Mouse (Mus musculus): Measurements from ENCODE around the gene 2010111I01Rik. TPM values are rescaled to one million over a fixed set of nuclear protein-coding genes. Genes with fewer than 3 reads are reported as not detected.
A peak's percentile ranks its signal among the peaks of the same experiment; 100 is the strongest.

The 2010111I01Rik gene
- polyA plus RNA-seq, 1 experiment: 174 TPM

DNA sequence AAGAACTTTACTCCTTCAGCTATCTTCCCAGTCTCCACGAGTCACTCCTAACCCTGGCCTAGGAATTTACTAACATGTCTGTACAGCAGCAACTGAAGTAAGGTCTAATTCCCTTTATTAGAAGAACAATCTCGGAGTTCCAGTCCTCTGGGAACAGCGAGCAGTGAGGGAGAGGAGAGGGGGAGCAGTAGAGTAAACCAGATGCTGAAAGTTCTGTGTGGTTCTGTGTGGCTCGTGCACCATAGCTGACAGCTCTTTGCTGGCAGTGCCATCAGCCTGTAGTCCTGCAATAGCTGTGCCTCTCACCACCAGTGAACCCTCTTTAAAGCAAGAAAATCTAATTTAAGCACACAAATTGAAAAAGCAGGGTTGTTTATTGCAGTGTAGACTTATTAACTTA is 324.5 kb downstream of the 2010111I01Rik start:
- Histone ChIP-seq H3K4me3 (ENCODE audit: insufficient read depth, low read length) (no peak overlapping the region), H3K27ac (ENCODE audit: insufficient read depth, low read length) (0 out of 2 replicates have a peak overlapping the region, but pooled peaks have one; percentile 3), H3K4me1 (ENCODE audit: control insufficient read depth, insufficient read depth, low read length) (peaks cover 7% of the 10 kb centered on the region; the same call in 1 of the 2 replicates)
- TF ChIP-seq POLR2A (IDR thresholded peaks at IDR 0.05; ENCODE audit: low read depth, low read length): no peak
- no peak for TF ChIP-seq CTCF (IDR thresholded peaks at IDR 0.05; ENCODE audit: borderline replicate concordance, insufficient read depth, low read length)

DNA sequence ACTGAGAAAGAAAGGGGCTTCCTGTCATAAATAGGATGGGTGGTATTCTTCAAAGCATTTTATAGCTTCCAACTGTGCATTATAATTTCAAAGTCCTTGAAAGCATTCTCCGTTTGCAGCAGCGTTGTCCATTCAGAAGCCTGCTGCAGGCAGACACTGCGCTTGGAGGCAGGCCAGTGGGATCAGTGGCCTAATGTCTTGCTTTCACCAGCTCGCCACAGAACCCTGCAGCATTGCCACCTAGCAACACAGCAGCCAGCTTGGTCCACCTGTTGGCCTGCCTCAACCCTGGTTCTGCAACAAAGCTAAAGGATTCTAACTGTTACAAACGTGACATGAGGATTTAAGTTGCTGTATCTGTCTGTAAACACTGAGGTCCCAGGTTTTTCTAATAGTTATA is 325.0 kb downstream of the 2010111I01Rik start:
- TF ChIP-seq POLR2A (IDR thresholded peaks at IDR 0.05; ENCODE audit: low read depth, low read length): no peak
- Histone ChIP-seq H3K4me1 (ENCODE audit: control insufficient read depth, insufficient read depth, low read length) (peaks cover 7% of the 10 kb centered on the region; the same call in 1 of the 2 replicates), H3K4me3 (ENCODE audit: insufficient read depth, low read length) (no peak overlapping the region), H3K27ac (ENCODE audit: insufficient read depth, low read length) (no peak overlapping the region)

DNA sequence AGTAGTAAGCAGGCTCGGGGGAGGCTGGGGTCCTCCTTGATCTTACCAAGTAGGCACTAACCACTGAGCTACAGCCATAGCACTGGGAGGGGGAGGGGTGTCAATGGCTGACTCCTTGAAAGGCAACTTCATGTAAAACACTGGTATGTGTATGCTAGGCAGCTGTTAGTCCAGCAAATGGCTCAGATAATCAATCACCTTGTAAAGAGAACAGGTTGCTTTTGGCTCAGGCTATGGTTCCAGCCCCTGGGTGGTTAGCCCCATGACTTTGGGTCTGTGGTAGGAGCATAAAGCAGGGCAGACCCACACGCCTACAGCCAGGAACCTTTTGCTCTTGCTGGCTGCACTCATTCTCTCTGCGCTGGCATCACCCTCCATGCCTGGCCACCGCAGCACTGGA is 325.4 kb downstream of the 2010111I01Rik start:
- Histone ChIP-seq H3K27ac (ENCODE audit: insufficient read depth, low read length) (no peak overlapping the region), H3K4me1 (ENCODE audit: control insufficient read depth, insufficient read depth, low read length) (peaks cover 7% of the 10 kb centered on the region; the same call in 1 of the 2 replicates), H3K4me3 (ENCODE audit: insufficient read depth, low read length) (no peak overlapping the region)
- no peak for TF ChIP-seq CTCF (IDR thresholded peaks at IDR 0.05; ENCODE audit: borderline replicate concordance, insufficient read depth, low read length)
- TF ChIP-seq POLR2A (IDR thresholded peaks at IDR 0.05; ENCODE audit: low read depth, low read length): no peak

GRCm38 (mm10) chr13:63291016-63291415 is 326.3 kb downstream of the 2010111I01Rik start:
- Histone ChIP-seq H3K4me1 (ENCODE audit: control insufficient read depth, insufficient read depth, low read length) (peaks cover 7% of the 10 kb centered on the region; the same call in 1 of the 2 replicates), H3K27ac (ENCODE audit: insufficient read depth, low read length) (no peak overlapping the region), H3K4me3 (ENCODE audit: insufficient read depth, low read length) (no peak overlapping the region)
- no peak for TF ChIP-seq POLR2A (IDR thresholded peaks at IDR 0.05; ENCODE audit: low read depth, low read length)
- no peak for TF ChIP-seq CTCF (IDR thresholded peaks at IDR 0.05; ENCODE audit: borderline replicate concordance, insufficient read depth, low read length)

DNA sequence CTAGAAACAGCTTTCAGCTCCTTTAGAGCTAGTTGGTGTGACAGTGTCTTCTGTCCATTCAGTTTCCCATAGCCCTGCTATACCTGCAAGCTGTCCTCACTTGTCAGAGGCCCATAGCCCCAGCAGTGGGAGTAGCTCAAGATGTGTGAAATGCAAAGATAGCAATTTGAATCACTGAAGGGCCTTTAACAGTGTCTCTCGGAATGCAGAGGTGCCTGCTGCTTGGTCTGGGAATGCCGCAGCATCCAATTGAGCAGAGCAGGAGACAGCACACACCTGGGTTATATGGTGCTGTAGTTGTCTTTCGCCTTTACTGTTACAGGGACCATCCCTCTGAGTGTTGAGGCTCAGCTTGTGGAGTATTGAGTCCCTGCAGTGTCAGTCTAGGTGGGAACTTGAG is 329.0 kb downstream of the 2010111I01Rik start:
- TF ChIP-seq CTCF (IDR thresholded peaks at IDR 0.05; ENCODE audit: borderline replicate concordance, insufficient read depth, low read length) (no peak), POLR2A (IDR thresholded peaks at IDR 0.05; ENCODE audit: low read depth, low read length) (no peak)
- peak overlapping the region; percentile 35 for H3K27ac ChIP-seq (ENCODE audit: insufficient read depth, low read length)
- peaks cover 7% of the 10 kb centered on the region; the same call in 1 of the 2 replicates for H3K4me1 ChIP-seq (ENCODE audit: control insufficient read depth, insufficient read depth, low read length)
- no peak overlapping the region for H3K4me3 ChIP-seq (ENCODE audit: insufficient read depth, low read length)

- no peak overlapping the region for H3K4me3 ChIP-seq (ENCODE audit: insufficient read depth, low read length)
- no peak for TF ChIP-seq POLR2A (IDR thresholded peaks at IDR 0.05; ENCODE audit: low read depth, low read length)
- no peak for TF ChIP-seq CTCF (IDR thresholded peaks at IDR 0.05; ENCODE audit: borderline replicate concordance, insufficient read depth, low read length)
- H3K4me1 ChIP-seq (ENCODE audit: control insufficient read depth, insufficient read depth, low read length): peaks cover 7% of the 10 kb centered on the region; the same call in 1 of the 2 replicates
- H3K27ac ChIP-seq (ENCODE audit: insufficient read depth, low read length): peak overlapping the region; percentile 35
Measured at GRCm38 (mm10) chr13:63294359-63295193, 329.9 kb downstream of the 2010111I01Rik start.

GRCm38 (mm10) chr13:63296300-63296699 is 331.6 kb downstream of the 2010111I01Rik start:
- Histone ChIP-seq H3K27ac (ENCODE audit: insufficient read depth, low read length) (no peak overlapping the region), H3K4me3 (ENCODE audit: insufficient read depth, low read length) (no peak overlapping the region), H3K4me1 (ENCODE audit: control insufficient read depth, insufficient read depth, low read length) (0 out of 2 replicates have a peak, but pooled peaks cover 7% of the 10 kb centered on the region)
- TF ChIP-seq CTCF (IDR thresholded peaks at IDR 0.05; ENCODE audit: borderline replicate concordance, insufficient read depth, low read length): no peak

DNA sequence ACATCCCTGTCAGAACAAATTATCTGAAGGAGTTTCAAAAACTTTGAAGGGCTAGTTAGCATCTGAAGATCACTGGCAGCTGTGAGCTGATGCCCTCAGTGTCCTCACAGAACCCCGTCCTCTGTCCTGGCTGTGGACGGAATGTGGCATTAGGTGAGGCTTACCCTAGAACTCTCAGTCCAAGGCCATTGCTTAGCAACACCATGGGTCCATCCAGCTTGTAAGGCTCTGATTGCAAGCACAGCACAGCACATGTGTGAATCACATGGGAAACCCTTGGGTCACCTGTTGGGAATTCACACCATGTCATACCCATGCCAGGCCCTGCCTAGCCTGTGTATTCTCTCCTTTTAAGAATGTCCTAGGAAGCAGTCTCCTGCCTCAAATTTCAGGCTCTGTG is 332.3 kb downstream of the 2010111I01Rik start:
- 0 out of 2 replicates have a peak, but pooled peaks cover 7% of the 10 kb centered on the region for H3K4me1 ChIP-seq (ENCODE audit: control insufficient read depth, insufficient read depth, low read length)
- no peak overlapping the region for H3K27ac ChIP-seq (ENCODE audit: insufficient read depth, low read length)
- no peak overlapping the region for H3K4me3 ChIP-seq (ENCODE audit: insufficient read depth, low read length)
- TF ChIP-seq POLR2A (IDR thresholded peaks at IDR 0.05; ENCODE audit: low read depth, low read length) (no peak), CTCF (IDR thresholded peaks at IDR 0.05; ENCODE audit: borderline replicate concordance, insufficient read depth, low read length) (no peak)

GRCm38 (mm10) chr13:63297933-63298332 is 333.2 kb downstream of the 2010111I01Rik start:
- TF ChIP-seq POLR2A (IDR thresholded peaks at IDR 0.05; ENCODE audit: low read depth, low read length) (no peak), CTCF (IDR thresholded peaks at IDR 0.05; ENCODE audit: borderline replicate concordance, insufficient read depth, low read length) (no peak)
- Histone ChIP-seq H3K4me3 (ENCODE audit: insufficient read depth, low read length) (no peak overlapping the region), H3K4me1 (ENCODE audit: control insufficient read depth, insufficient read depth, low read length) (peaks cover 7% of the 10 kb centered on the region; the same call in 1 of the 2 replicates), H3K27ac (ENCODE audit: insufficient read depth, low read length) (no peak overlapping the region)

DNA sequence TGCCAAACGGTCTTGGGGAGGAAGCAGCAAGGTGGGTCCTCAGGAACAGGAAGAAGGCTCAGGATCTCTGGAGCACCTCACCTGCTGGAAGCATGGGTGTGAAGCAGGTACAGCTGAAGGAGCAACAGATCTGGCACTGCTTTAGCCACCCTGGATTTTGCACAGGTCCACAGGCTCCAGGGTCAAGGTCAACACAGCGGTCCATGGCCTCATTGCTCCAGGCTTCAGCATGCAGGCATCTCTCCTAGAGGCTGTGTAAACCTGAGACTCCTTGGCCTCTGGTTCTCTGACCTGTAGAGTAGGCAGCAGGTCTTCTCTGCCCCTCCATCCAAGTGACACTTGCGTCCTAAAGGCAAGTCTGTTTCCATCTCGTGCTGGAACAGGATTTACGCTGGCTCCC is 334.2 kb downstream of the 2010111I01Rik start:
- no peak overlapping the region for H3K27ac ChIP-seq (ENCODE audit: insufficient read depth, low read length)
- no peak overlapping the region for H3K4me3 ChIP-seq (ENCODE audit: insufficient read depth, low read length)
- TF ChIP-seq CTCF (IDR thresholded peaks at IDR 0.05; ENCODE audit: borderline replicate concordance, insufficient read depth, low read length) (no peak), POLR2A (IDR thresholded peaks at IDR 0.05; ENCODE audit: low read depth, low read length) (no peak)
- H3K4me1 ChIP-seq (ENCODE audit: control insufficient read depth, insufficient read depth, low read length): peaks cover 2% of the 10 kb centered on the region; the same call in 1 of the 2 replicates

All from embryonic fibroblast, embryonic 13.5 days (primary cell).